Mouse (Mus musculus): ENCODE measurements at regions not wholly inside any gene's neighbourhood (a gene's known extent, or its start where the extent isn't known, plus 50 kb on each side); places are given as distances from the start of the nearest gene placed in this dataset.

DNA sequence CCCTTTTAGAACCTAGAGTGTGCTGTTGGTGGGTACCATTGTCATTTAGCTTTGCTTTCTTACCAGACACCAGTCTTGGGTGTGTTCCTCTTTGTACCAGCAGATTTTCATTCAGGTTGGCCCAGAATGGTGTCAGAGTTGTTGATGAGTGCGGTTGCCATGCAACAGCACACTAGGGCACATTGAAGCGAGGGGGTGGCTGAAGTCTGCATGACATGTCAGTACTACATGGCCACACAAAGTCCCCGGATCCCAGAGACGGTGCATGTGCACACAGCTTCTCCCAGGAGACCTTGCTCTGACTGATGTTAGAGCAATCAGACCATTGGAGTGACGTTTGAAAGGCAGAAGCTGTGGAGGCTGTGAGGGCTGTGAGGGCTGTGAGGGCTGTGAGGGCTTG is 189.9 kb downstream of the Gadd45g start:
- no peak for TF ChIP-seq GATA1 (IDR thresholded peaks at IDR 0.05; ENCODE audit: low read length)
- TF ChIP-seq TAL1 (IDR thresholded peaks at IDR 0.05; ENCODE audit: low read length), result no peak

Measured in erythroblast, embryonic 14.5 days (primary cell).